Mouse (Mus musculus) T-helper 2 cell (primary cell): Measurements from ENCODE around the gene Cptp.

Source experiments
- in situ Hi-C: fragments of 300-600 bp; cut with MboI, MseI; formaldehyde crosslinking; loops from one replicate; pipeline ENCODE4 v1.15.1; 2025; ENCODE audit warnings: high pct_unique_total_duplicates

The Cptp gene

GRCm38 (mm10) chr4:155889316-155889715 is 20.1 kb upstream of the Cptp start:
- in situ Hi-C loops: no loop called here

- in situ Hi-C loops: no loop called here
These were observed 18.9 kb upstream of the Cptp start for GRCm38 (mm10) chr4:155888181-155888580.

- in situ Hi-C loops: no loop called here
These were observed 18.4 kb upstream of the Cptp start for GRCm38 (mm10) chr4:155887674-155888073.

- in situ Hi-C loops: no loop called here
These were observed 17.1 kb upstream of the Cptp start for GRCm38 (mm10) chr4:155886330-155886729.

GRCm38 (mm10) chr4:155883587-155883986 is 14.3 kb upstream of the Cptp start:
- in situ Hi-C loops: no loop called here

- in situ Hi-C loops: no loop called here
These were observed 2.2 kb upstream of the Cptp start for GRCm38 (mm10) chr4:155871404-155871803.

GRCm38 (mm10) chr4:155868614-155869298 is 484 bp downstream of the Cptp start:
- in situ Hi-C loops: no loop called here

- in situ Hi-C loops: no loop called here
These were observed 6.2 kb downstream of the Cptp start, which contains the start of gene Tas1r3 for GRCm38 (mm10) chr4:155863001-155863400. Tas1r3 (minus strand) TSS chr4:155863362.

GRCm38 (mm10) chr4:155861787-155862186 is 7.5 kb downstream of the Cptp start:
- in situ Hi-C loops: no loop called here

GRCm38 (mm10) chr4:155859318-155859717 is 9.9 kb downstream of the Cptp start:
- in situ Hi-C loops: loop anchor here (5.0 kb wide), 1 partner anchor 38 kb away; no protein-coding TSS in a partner anchor

GRCm38 (mm10) chr4:155856881-155857280 is 12.4 kb downstream of the Cptp start:
- in situ Hi-C loops: loop anchor here (5.0 kb wide), 1 partner anchor 40 kb away; no protein-coding TSS in a partner anchor

GRCm38 (mm10) chr4:155856071-155856470 is 13.2 kb downstream of the Cptp start:
- in situ Hi-C loops: loop anchor here (5.0 kb wide), 1 partner anchor 41 kb away; no protein-coding TSS in a partner anchor

- in situ Hi-C loops: loop anchor here (5.0 kb wide), 1 partner anchor 42 kb away; no protein-coding TSS in a partner anchor
These were observed 14.2 kb downstream of the Cptp start for GRCm38 (mm10) chr4:155854991-155855390.

- in situ Hi-C loops: no loop called here
These were observed 15.8 kb downstream of the Cptp start for GRCm38 (mm10) chr4:155853421-155853820.

- in situ Hi-C loops: no loop called here
These were observed 17.3 kb downstream of the Cptp start for GRCm38 (mm10) chr4:155851951-155852411.

GRCm38 (mm10) chr4:155851368-155851767 is 17.9 kb downstream of the Cptp start:
- in situ Hi-C loops: no loop called here

GRCm38 (mm10) chr4:155849792-155850451 is 19.3 kb downstream of the Cptp start:
- in situ Hi-C loops: no loop called here

GRCm38 (mm10) chr4:155849391-155849790 is 19.8 kb downstream of the Cptp start:
- in situ Hi-C loops: no loop called here

GRCm38 (mm10) chr4:155848434-155849095 is 20.7 kb downstream of the Cptp start:
- in situ Hi-C loops: no loop called here

GRCm38 (mm10) chr4:155847591-155848352 is 21.5 kb downstream of the Cptp start:
- in situ Hi-C loops: no loop called here

GRCm38 (mm10) chr4:155846871-155847578 is 22.2 kb downstream of the Cptp start, which contains the start of gene Dvl1:
Dvl1 (plus strand) TSS chr4:155847402.
- in situ Hi-C loops: no loop called here
